Mouse (Mus musculus) lung, embryonic 16.5 days (tissue): ENCODE data around the gene Dnajb13. TPM values are rescaled to one million over a fixed set of nuclear protein-coding genes. Genes with fewer than 3 reads are reported as not detected.
A peak's percentile ranks its signal among the peaks of the same experiment; 100 is the strongest.

ENCODE experiments used
- ATAC-seq: fragments of 200-750 bp; cut with Nextera tagmentation; 2 replicates; pipeline ENCODE4 v1.8.0; 2017; ENCODE audit warnings: low read depth, mild to moderate bottlenecking, moderate library complexity
- H3K27ac ChIP-seq: fragments of 300-500 bp; sonication (generic); 2 replicates; pipeline ENCODE4 v1.5.1; 2014; ENCODE audit warnings: mild to moderate bottlenecking, control low read depth, low read length
- H3K27me3 ChIP-seq: fragments of 300-500 bp; sonication (generic); 2 replicates; pipeline ENCODE4 v1.6.1; 2014; ENCODE audit warnings: low read depth, low read length, mixed read lengths; ENCODE audit not compliant: control insufficient read depth, insufficient read depth
- H3K36me3 ChIP-seq: fragments of 300-500 bp; sonication (generic); 2 replicates; pipeline ENCODE4 v1.6.1; 2014; ENCODE audit warnings: low read length; ENCODE audit not compliant: control insufficient read depth, insufficient read depth
- H3K4me1 ChIP-seq: fragments of 300-500 bp; sonication (generic); replicated peaks from 2 replicates; pipeline ENCODE4 v1.6.1; 2014; ENCODE audit warnings: low read length, mixed read lengths; ENCODE audit not compliant: control insufficient read depth, insufficient read depth
- H3K4me2 ChIP-seq: fragments of 300-500 bp; sonication (generic); 2 replicates; pipeline ENCODE4 v1.6.1; 2014; ENCODE audit warnings: low read depth, low read length, control low read depth
- H3K4me3 ChIP-seq: fragments of 300-500 bp; sonication (generic); 2 replicates; pipeline ENCODE4 v1.5.1; 2014; ENCODE audit warnings: mild to moderate bottlenecking, low read length, control low read depth
- H3K9ac ChIP-seq: fragments of 300-500 bp; sonication (generic); 2 replicates; pipeline ENCODE4 v1.6.1; 2014; ENCODE audit warnings: low read length, control low read depth
- H3K9me3 ChIP-seq: fragments of 300-500 bp; sonication (generic); 2 replicates; pipeline ENCODE4 v1.6.1; 2016; ENCODE audit warnings: low read length; ENCODE audit not compliant: control insufficient read depth
- WGBS: fragments of 180-500 bp; shearing (Covaris S2); extraction: QIAGEN DNeasy Blood & Tissue Kit; methylation state at CpG from one replicate; pipeline ENCODE4 v1.1.7; 2014; 5-methylcytosine and 5-hydroxymethylcytosine counted together
- polyA plus RNA-seq: library from polyadenylated mRNA; unstranded; fragments of >200 nt; fragmentation: Nextera tagmentation; extraction: Ambion mirVana; gene quantifications from 2 replicates; pipeline ENCODE4 v1.2.1, GENCODE M21; 2015

The Dnajb13 gene
- polyA plus RNA-seq, 1 experiment from 2014 or later, result 8.5 TPM

- Histone ChIP-seq H3K27ac (no peak overlapping the region), H3K27me3 (no peaks in the 10 kb centered on the region), H3K4me3 (no peak overlapping the region), H3K36me3 (peaks cover 13% of the 10 kb centered on the region; the same call in 1 of the 2 replicates), H3K4me1 (no peaks in the 10 kb centered on the region), H3K9me3 (no peaks in the 10 kb centered on the region), H3K9ac (no peak overlapping the region), H3K4me2 (no peak overlapping the region)
- ATAC-seq, result no peak
- WGBS, result 46% methylated on average over 2 of the region's 2 CpGs
Observed at GRCm38 (mm10) chr7:100501844-100502373, 12.9 kb downstream of the Dnajb13 start.

DNA sequence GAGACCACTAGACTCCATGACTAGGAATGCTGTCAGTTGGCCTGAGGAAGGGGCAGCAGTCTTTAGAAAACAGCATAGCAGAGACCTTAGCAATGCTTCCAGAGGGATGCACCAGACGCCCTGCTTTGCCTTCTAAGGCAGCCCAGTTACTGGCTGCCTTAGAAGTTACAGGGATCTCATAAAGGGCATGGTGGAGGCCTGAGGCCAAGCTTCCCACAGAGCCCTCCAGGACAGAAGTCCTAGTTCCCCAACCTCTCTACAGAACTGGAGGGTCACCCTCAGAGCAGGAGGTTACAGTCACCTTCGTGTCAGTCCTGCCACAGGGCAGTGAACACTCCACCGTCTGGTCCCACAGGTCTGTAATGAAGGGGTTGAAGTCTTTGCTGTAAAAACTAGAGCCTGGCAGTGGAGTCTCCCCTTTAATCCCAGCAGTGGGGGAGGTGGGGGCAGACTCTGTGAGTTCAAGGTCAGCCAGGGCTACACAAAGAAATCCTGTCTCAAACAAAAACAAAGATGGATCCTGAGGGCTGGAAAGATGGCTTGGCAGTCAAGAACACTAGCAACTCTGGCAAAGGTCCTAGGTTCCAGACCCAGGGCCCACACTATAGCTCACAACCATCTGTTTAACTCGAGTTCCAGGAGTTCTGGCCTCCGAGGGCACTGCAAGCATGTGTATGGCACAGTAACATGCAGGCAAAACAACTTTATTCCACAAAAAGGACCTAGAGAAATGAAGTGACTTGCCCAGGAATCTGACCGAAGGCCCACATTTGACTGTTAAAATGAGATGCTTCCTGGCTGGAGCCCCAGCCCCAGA lies 13.5 kb downstream of the Dnajb13 start:
- peaks cover 1% of the 10 kb centered on the region; the same call in 1 of the 2 replicates for H3K4me1 ChIP-seq
- peaks cover 13% of the 10 kb centered on the region; the same call in 1 of the 2 replicates for H3K36me3 ChIP-seq
- no peak overlapping the region for H3K9ac ChIP-seq
- WGBS, result 59% methylated on average over 6 of the region's 6 CpGs
- H3K27ac ChIP-seq, result no peak overlapping the region
- H3K4me2 ChIP-seq, result no peak overlapping the region
- no peaks in the 10 kb centered on the region for H3K9me3 ChIP-seq
- ATAC-seq, result no peak
- H3K27me3 ChIP-seq, result no peaks in the 10 kb centered on the region
- no peak overlapping the region for H3K4me3 ChIP-seq

DNA sequence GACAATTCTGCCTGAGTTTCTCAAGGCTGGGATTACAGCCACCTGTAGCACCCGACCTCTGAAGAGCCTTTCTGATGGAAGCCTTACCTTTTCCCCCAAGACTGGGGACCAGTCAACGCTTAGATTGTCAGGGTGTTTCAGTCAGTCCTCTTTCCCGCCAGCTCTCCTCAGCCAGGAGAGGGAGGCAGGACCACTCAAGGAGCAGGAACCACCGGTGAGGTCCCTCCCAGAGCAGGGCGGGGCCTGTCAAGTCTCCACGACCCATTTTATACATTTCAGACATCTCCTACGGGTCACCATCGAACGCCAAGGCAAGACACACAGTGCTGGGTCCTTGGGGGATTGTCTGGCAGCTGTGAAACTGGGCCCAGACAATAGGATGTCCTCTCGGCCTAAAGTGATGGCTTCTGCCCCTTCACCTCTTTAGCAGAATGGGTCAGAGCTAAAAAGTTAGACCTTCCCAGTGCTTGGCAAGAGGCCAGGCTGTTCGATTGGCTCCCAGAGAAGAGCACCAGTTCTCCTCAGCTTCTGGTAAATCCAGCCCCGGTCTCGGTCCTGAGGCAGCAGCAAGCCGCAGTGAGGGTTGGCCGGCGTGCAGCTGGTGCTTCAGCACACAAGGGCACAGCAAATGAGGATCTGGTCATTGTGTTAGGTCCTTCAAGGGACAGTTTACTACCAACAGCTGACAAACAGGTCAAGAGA lies 14.3 kb downstream of the Dnajb13 start:
- Histone ChIP-seq H3K4me2 (no peak overlapping the region), H3K4me3 (no peak overlapping the region), H3K36me3 (peaks cover 13% of the 10 kb centered on the region; the same call in 1 of the 2 replicates), H3K9me3 (no peaks in the 10 kb centered on the region), H3K27ac (no peak overlapping the region), H3K4me1 (peaks cover 8% of the 10 kb centered on the region; the same call in 1 of the 2 replicates), H3K27me3 (no peaks in the 10 kb centered on the region), H3K9ac (no peak overlapping the region)
- 48% methylated on average over 16 of the region's 16 CpGs for WGBS
- ATAC-seq, result peak; percentile 31

DNA sequence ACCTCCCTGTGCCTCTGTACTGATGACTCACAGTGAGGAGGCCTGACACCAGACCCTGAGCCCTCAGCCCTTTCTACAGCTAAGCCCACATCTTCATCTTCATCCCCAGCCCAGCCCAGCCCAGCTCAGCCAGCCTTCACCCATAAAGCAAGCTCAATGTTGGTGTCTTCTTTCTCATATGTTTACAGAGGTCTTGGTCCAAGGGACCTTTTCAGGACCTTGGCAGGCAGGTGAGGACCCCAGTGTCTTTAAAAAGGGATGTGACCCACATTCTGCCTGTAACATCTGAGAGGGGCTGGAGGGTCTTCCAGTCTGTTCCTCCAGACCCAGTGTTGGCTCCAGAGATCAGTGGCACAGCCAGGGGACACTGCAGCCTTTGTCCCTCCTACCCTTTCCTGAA lies 15.3 kb downstream of the Dnajb13 start:
- Histone ChIP-seq H3K36me3 (peaks cover 13% of the 10 kb centered on the region; the same call in 1 of the 2 replicates), H3K9me3 (no peaks in the 10 kb centered on the region), H3K9ac (no peak overlapping the region), H3K4me1 (peaks cover 14% of the 10 kb centered on the region), H3K4me3 (no peak overlapping the region), H3K27ac (no peak overlapping the region), H3K27me3 (no peaks in the 10 kb centered on the region), H3K4me2 (no peak overlapping the region)
- ATAC-seq, result no peak

DNA sequence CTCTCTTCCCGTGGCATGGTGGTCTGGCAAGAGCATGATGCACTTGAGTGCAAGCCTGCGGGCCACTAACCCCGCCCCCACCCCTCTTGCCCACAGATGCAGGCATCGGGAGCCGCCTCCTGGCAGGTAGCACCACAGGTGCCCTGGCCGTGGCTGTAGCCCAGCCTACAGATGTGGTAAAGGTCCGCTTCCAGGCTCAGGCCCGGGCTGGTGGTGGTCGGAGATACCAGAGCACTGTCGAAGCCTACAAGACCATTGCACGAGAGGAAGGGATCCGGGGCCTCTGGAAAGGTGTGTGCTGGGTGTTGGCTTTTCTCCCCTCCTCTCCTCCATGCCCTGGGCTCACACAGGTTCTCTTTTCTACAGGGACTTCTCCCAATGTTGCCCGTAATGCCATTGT lies 16.8 kb downstream of the Dnajb13 start:
- peaks cover 14% of the 10 kb centered on the region for H3K4me1 ChIP-seq
- no peak overlapping the region for H3K9ac ChIP-seq
- H3K36me3 ChIP-seq, result peaks cover 13% of the 10 kb centered on the region; the same call in 1 of the 2 replicates
- H3K4me3 ChIP-seq, result no peak overlapping the region
- H3K27ac ChIP-seq, result no peak overlapping the region
- 89% methylated on average over 13 of the region's 13 CpGs for WGBS
- H3K9me3 ChIP-seq, result no peaks in the 10 kb centered on the region
- H3K27me3 ChIP-seq, result no peaks in the 10 kb centered on the region
- ATAC-seq, result no peak
- H3K4me2 ChIP-seq, result no peak overlapping the region

DNA sequence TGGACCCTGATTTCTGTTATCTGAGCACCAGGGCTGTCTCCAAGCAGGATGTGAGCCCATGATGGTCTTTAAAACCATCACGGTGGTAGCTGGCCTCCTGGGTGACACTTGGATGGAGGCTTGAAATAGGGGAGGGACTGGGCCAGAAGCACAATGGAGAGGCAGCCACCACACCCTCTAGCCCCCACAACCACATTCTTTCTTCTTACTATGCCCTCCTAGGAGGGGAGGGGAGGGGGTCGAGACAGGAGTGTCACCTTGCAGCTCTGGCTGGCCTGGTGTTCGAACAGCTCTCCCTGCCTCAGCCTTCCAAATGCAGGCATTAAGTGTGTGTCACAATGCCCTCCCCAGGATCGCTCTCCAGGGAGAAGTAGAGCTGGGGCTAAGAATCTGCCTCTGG lies 17.4 kb downstream of the Dnajb13 start:
- Histone ChIP-seq H3K4me2 (no peak overlapping the region), H3K9ac (no peak overlapping the region), H3K9me3 (no peaks in the 10 kb centered on the region), H3K27ac (no peak overlapping the region), H3K4me1 (peaks cover 20% of the 10 kb centered on the region), H3K27me3 (no peaks in the 10 kb centered on the region), H3K36me3 (peaks cover 13% of the 10 kb centered on the region; the same call in 1 of the 2 replicates), H3K4me3 (no peak overlapping the region)
- no peak for ATAC-seq
- WGBS, result 73% methylated on average over 4 of the region's 4 CpGs

DNA sequence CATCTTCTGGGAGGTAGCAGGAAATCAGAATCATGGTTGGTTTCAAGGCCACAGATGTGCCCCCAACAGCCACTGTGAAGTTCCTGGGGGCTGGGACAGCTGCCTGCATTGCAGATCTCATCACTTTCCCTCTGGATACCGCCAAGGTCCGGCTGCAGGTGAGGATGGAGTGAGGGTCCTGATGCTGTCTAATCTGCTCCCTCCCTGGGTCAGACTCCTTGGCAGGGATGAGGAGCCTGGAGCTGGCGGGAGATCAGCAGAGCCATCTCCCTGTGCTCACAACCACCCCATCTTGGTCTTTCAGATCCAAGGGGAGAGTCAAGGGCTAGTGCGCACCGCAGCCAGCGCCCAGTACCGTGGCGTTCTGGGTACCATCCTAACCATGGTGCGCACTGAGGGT lies 18.0 kb downstream of the Dnajb13 start:
- peaks cover 22% of the 10 kb centered on the region for H3K4me1 ChIP-seq
- H3K4me3 ChIP-seq, result no peak overlapping the region
- H3K27me3 ChIP-seq, result no peaks in the 10 kb centered on the region
- no peak overlapping the region for H3K27ac ChIP-seq
- H3K4me2 ChIP-seq, result no peak overlapping the region
- no peak overlapping the region for H3K9ac ChIP-seq
- 97% methylated on average over 9 of the region's 9 CpGs for WGBS
- peaks cover 13% of the 10 kb centered on the region; the same call in 1 of the 2 replicates for H3K36me3 ChIP-seq
- ATAC-seq, result no peak
- H3K9me3 ChIP-seq, result no peaks in the 10 kb centered on the region

GRCm38 (mm10) chr7:100496371-100496770 lies 18.4 kb downstream of the Dnajb13 start:
- Histone ChIP-seq H3K9ac (peak overlapping the region; percentile 38), H3K4me3 (peak overlapping the region; percentile 61), H3K36me3 (peaks cover 13% of the 10 kb centered on the region; the same call in 1 of the 2 replicates), H3K4me2 (peak overlapping the region; percentile 89), H3K4me1 (peaks cover 22% of the 10 kb centered on the region), H3K27ac (peak overlapping the region; percentile 61), H3K27me3 (no peaks in the 10 kb centered on the region), H3K9me3 (no peaks in the 10 kb centered on the region)
- 70% methylated on average over 6 of the region's 6 CpGs for WGBS
- no peak for ATAC-seq
